Mouse (Mus musculus) lung, adult 2 months (tissue): Measurements from ENCODE around the gene Dusp13. TPM values are rescaled to one million over a fixed set of nuclear protein-coding genes. Genes with fewer than 3 reads are reported as not detected.

Experiments
- DNase-seq: peaks from one replicate; pipeline ENCODE4 v3.0.0; 2022
- H3K4me1 ChIP-seq: fragments of 200-500 bp; 2 replicates; pipeline ENCODE4 v1.6.1; 2011; ENCODE audit warnings: low read length; ENCODE audit not compliant: control insufficient read depth, insufficient read depth
- H3K4me3 ChIP-seq: fragments of 200-500 bp; replicated peaks from 2 replicates; pipeline ENCODE3; 2011; ENCODE audit warnings: low read depth, mild to moderate bottlenecking, control low read depth, low read length; ENCODE audit errors: extremely low read depth
- CTCF ChIP-seq: fragments of 200-500 bp; IDR thresholded peaks from 2 replicates; pipeline ENCODE4 v1.5.1; 2011; ENCODE audit warnings: mild to moderate bottlenecking, low read length, control low read depth; ENCODE audit not compliant: insufficient read depth
- POLR2A ChIP-seq: fragments of 200-500 bp; IDR thresholded peaks from 2 replicates; pipeline ENCODE4 v1.6.1; 2011; ENCODE audit warnings: low read depth, mild to moderate bottlenecking, control low read depth, low read length, borderline replicate concordance; ENCODE audit errors: extremely low read depth
- WGBS: fragments of 180-500 bp; shearing (Covaris S2); methylation state at CpG from one replicate; pipeline ENCODE4 v1.1.7; 2018; 5-methylcytosine and 5-hydroxymethylcytosine counted together
- polyA plus RNA-seq: library from polyadenylated mRNA; depleted of rRNA; stranded (reverse); fragments of >200 nt; gene quantifications from 2 replicates; pipeline ENCODE4 v1.2.3, GENCODE M21; 2012

Gene Dusp13
- polyA plus RNA-seq, 1 experiment, result 6.7 TPM

- TF ChIP-seq CTCF (no peak), POLR2A (no peak)
- Histone ChIP-seq H3K4me3 (no peak overlapping the region), H3K4me1 (0 out of 2 replicates have a peak, but pooled peaks cover 2% of the 10 kb centered on the region)
- WGBS, result 39% methylated on average over 15 of the region's 15 CpGs
- DNase-seq, result peak; percentile 56
Measured at GRCm38 (mm10) chr14:21748142-21748870, 2.7 kb downstream of the Dusp13 start.

- DNase-seq, result no peak
- 0 out of 2 replicates have a peak, but pooled peaks cover 2% of the 10 kb centered on the region for H3K4me1 ChIP-seq
- WGBS, result 62% methylated on average over 14 of the region's 14 CpGs
- TF ChIP-seq CTCF, result no peak
- TF ChIP-seq POLR2A, result no peak
- no peak overlapping the region for H3K4me3 ChIP-seq
Measured at GRCm38 (mm10) chr14:21747436-21748141, 3.4 kb downstream of the Dusp13 start.

- Histone ChIP-seq H3K4me1 (0 out of 2 replicates have a peak, but pooled peaks cover 2% of the 10 kb centered on the region), H3K4me3 (no peak overlapping the region)
- 52% methylated on average over 2 of the region's 2 CpGs for WGBS
- TF ChIP-seq POLR2A (no peak), CTCF (no peak)
- DNase-seq, result no peak
Measured at GRCm38 (mm10) chr14:21746846-21747245, 4.1 kb downstream of the Dusp13 start.

GRCm38 (mm10) chr14:21746251-21746650, 4.7 kb downstream of the Dusp13 start:
- TF ChIP-seq POLR2A, result no peak
- TF ChIP-seq CTCF, result no peak
- Histone ChIP-seq H3K4me1 (0 out of 2 replicates have a peak, but pooled peaks cover 2% of the 10 kb centered on the region), H3K4me3 (no peak overlapping the region)
- 94% methylated on average over 8 of the region's 8 CpGs for WGBS
- no peak for DNase-seq

- TF ChIP-seq CTCF (no peak), POLR2A (no peak)
- Histone ChIP-seq H3K4me3 (no peak overlapping the region), H3K4me1 (0 out of 2 replicates have a peak, but pooled peaks cover 2% of the 10 kb centered on the region)
- WGBS, result 57% methylated on average over 5 of the region's 5 CpGs
- no peak for DNase-seq
Measured at GRCm38 (mm10) chr14:21745149-21745548, 5.8 kb downstream of the Dusp13 start.

- WGBS, result 100% methylated on average over 1 of the region's 1 CpGs
- no peaks in the 10 kb centered on the region for H3K4me1 ChIP-seq
- no peak overlapping the region for H3K4me3 ChIP-seq
- DNase-seq, result no peak
- TF ChIP-seq POLR2A (no peak), CTCF (no peak)
Measured at GRCm38 (mm10) chr14:21744169-21744568, 6.8 kb downstream of the Dusp13 start.

GRCm38 (mm10) chr14:21742441-21742840, 8.5 kb downstream of the Dusp13 start:
- no peaks in the 10 kb centered on the region for H3K4me1 ChIP-seq
- no peak overlapping the region for H3K4me3 ChIP-seq
- DNase-seq, result no peak
- TF ChIP-seq POLR2A (no peak), CTCF (no peak)
- 96% methylated on average over 4 of the region's 4 CpGs for WGBS

- TF ChIP-seq CTCF (peak; percentile 97), POLR2A (no peak)
- H3K4me3 ChIP-seq, result no peak overlapping the region
- H3K4me1 ChIP-seq, result no peaks in the 10 kb centered on the region
- peak; percentile 75 for DNase-seq
- WGBS, result 17% methylated on average over 4 of the region's 4 CpGs
Measured at GRCm38 (mm10) chr14:21741786-21742185, 9.2 kb downstream of the Dusp13 start.

GRCm38 (mm10) chr14:21741314-21741713, 9.7 kb downstream of the Dusp13 start:
- 93% methylated on average over 3 of the region's 3 CpGs for WGBS
- Histone ChIP-seq H3K4me3 (no peak overlapping the region), H3K4me1 (no peaks in the 10 kb centered on the region)
- no peak for DNase-seq
- TF ChIP-seq POLR2A (no peak), CTCF (no peak)

GRCm38 (mm10) chr14:21740345-21740744, 10.6 kb downstream of the Dusp13 start:
- WGBS, result 96% methylated on average over 7 of the region's 7 CpGs
- no peak overlapping the region for H3K4me3 ChIP-seq

More at GRCm38 (mm10) chr14:21740345-21740744, 10.6 kb downstream of the Dusp13 start:
- DNase-seq, result no peak
- H3K4me1 ChIP-seq, result no peaks in the 10 kb centered on the region
- TF ChIP-seq CTCF, result no peak
- TF ChIP-seq POLR2A, result no peak
